Mouse (Mus musculus): ENCODE measurements at regions not wholly inside any gene's neighbourhood (a gene's known extent, or its start where the extent isn't known, plus 50 kb on each side); places are given as distances from the start of the nearest gene placed in this dataset.
A peak's percentile ranks its signal among the peaks of the same experiment; 100 is the strongest.

GRCm38 (mm10) chr9:46739341-46739740 lies 259.2 kb upstream of the Gm4791 start:
- no peak overlapping the region for H3K4me2 ChIP-seq (ENCODE audit: low read depth, low read length, poor library complexity, severe bottlenecking)
- no peak overlapping the region for H3K4me3 ChIP-seq (ENCODE audit: low read depth, low read length)
- DNase-seq (ENCODE audit: low spot score): no peak
- no peak overlapping the region for H3K27ac ChIP-seq (ENCODE audit: low read depth, low read length)
- WGBS: 61% methylated on average over 3 of the region's 3 CpGs
- TF ChIP-seq CTCF (IDR thresholded peaks at IDR 0.05): no peak
- H3K9ac ChIP-seq (replicated peaks; ENCODE audit: low read length, poor library complexity, severe bottlenecking): no peak overlapping the region
- H3K36me3 ChIP-seq (ENCODE audit: insufficient read depth, low read length): no peaks in the 10 kb centered on the region
- no peaks in the 10 kb centered on the region for H3K9me3 ChIP-seq (ENCODE audit: low read length)
- ATAC-seq (ENCODE audit: low FRiP score): no peak
- H3K4me1 ChIP-seq (ENCODE audit: insufficient read depth, low read length): peaks cover 3% of the 10 kb centered on the region; the same call in 1 of the 2 replicates
- H3K27me3 ChIP-seq (ENCODE audit: insufficient read depth, low read length): no peaks in the 10 kb centered on the region

- Histone ChIP-seq H3K27me3 (ENCODE audit: insufficient read depth, low read length) (no peaks in the 10 kb centered on the region), H3K27ac (ENCODE audit: low read depth, low read length) (no peak overlapping the region), H3K9ac (replicated peaks; ENCODE audit: low read length, poor library complexity, severe bottlenecking) (no peak overlapping the region), H3K4me2 (ENCODE audit: low read depth, low read length, poor library complexity, severe bottlenecking) (no peak overlapping the region), H3K9me3 (ENCODE audit: low read length) (no peaks in the 10 kb centered on the region), H3K4me3 (ENCODE audit: low read depth, low read length) (no peak overlapping the region), H3K4me1 (ENCODE audit: insufficient read depth, low read length) (peaks cover 3% of the 10 kb centered on the region; the same call in 1 of the 2 replicates), H3K36me3 (ENCODE audit: insufficient read depth, low read length) (no peaks in the 10 kb centered on the region)
- DNase-seq (ENCODE audit: low spot score) (peak; percentile 53), ATAC-seq (ENCODE audit: low FRiP score) (no peak)
- TF ChIP-seq CTCF (IDR thresholded peaks at IDR 0.05): no peak
- 28% methylated on average over 3 of the region's 3 CpGs for WGBS
These were observed 259.9 kb upstream of the Gm4791 start for GRCm38 (mm10) chr9:46738634-46739033.

GRCm38 (mm10) chr9:46738056-46738455 lies 260.5 kb upstream of the Gm4791 start:
- Histone ChIP-seq H3K9ac (replicated peaks; ENCODE audit: low read length, poor library complexity, severe bottlenecking) (no peak overlapping the region), H3K27me3 (ENCODE audit: insufficient read depth, low read length) (no peaks in the 10 kb centered on the region), H3K4me2 (ENCODE audit: low read depth, low read length, poor library complexity, severe bottlenecking) (no peak overlapping the region), H3K36me3 (ENCODE audit: insufficient read depth, low read length) (no peaks in the 10 kb centered on the region), H3K27ac (ENCODE audit: low read depth, low read length) (no peak overlapping the region), H3K4me3 (ENCODE audit: low read depth, low read length) (no peak overlapping the region), H3K9me3 (ENCODE audit: low read length) (no peaks in the 10 kb centered on the region), H3K4me1 (ENCODE audit: insufficient read depth, low read length) (peaks cover 5% of the 10 kb centered on the region; the same call in 1 of the 2 replicates)
- ATAC-seq (ENCODE audit: low FRiP score) (no peak), DNase-seq (ENCODE audit: low spot score) (no peak)
- TF ChIP-seq CTCF (IDR thresholded peaks at IDR 0.05): no peak
- 58% methylated on average over 4 of the region's 4 CpGs for WGBS

GRCm38 (mm10) chr9:46737446-46737845 lies 261.1 kb upstream of the Gm4791 start:
- ATAC-seq (ENCODE audit: low FRiP score): no peak
- Histone ChIP-seq H3K9ac (replicated peaks; ENCODE audit: low read length, poor library complexity, severe bottlenecking) (no peak overlapping the region), H3K4me1 (ENCODE audit: insufficient read depth, low read length) (peaks cover 5% of the 10 kb centered on the region; the same call in 1 of the 2 replicates), H3K27ac (ENCODE audit: low read depth, low read length) (no peak overlapping the region), H3K9me3 (ENCODE audit: low read length) (no peaks in the 10 kb centered on the region), H3K36me3 (ENCODE audit: insufficient read depth, low read length) (no peaks in the 10 kb centered on the region), H3K4me3 (ENCODE audit: low read depth, low read length) (no peak overlapping the region), H3K4me2 (ENCODE audit: low read depth, low read length, poor library complexity, severe bottlenecking) (no peak overlapping the region), H3K27me3 (ENCODE audit: insufficient read depth, low read length) (no peaks in the 10 kb centered on the region)
- peak; percentile 20 for DNase-seq (ENCODE audit: low spot score)
- 41% methylated on average over 3 of the region's 3 CpGs for WGBS
- TF ChIP-seq CTCF (IDR thresholded peaks at IDR 0.05): no peak

GRCm38 (mm10) chr9:46736232-46736631 lies 262.3 kb upstream of the Gm4791 start:
- Histone ChIP-seq H3K4me3 (ENCODE audit: low read depth, low read length) (no peak overlapping the region), H3K4me1 (ENCODE audit: insufficient read depth, low read length) (peaks cover 5% of the 10 kb centered on the region; the same call in 1 of the 2 replicates), H3K27me3 (ENCODE audit: insufficient read depth, low read length) (no peaks in the 10 kb centered on the region), H3K9ac (replicated peaks; ENCODE audit: low read length, poor library complexity, severe bottlenecking) (no peak overlapping the region), H3K36me3 (ENCODE audit: insufficient read depth, low read length) (no peaks in the 10 kb centered on the region), H3K27ac (ENCODE audit: low read depth, low read length) (no peak overlapping the region), H3K4me2 (ENCODE audit: low read depth, low read length, poor library complexity, severe bottlenecking) (no peak overlapping the region), H3K9me3 (ENCODE audit: low read length) (no peaks in the 10 kb centered on the region)
- no peak for DNase-seq (ENCODE audit: low spot score)
- no peak for TF ChIP-seq CTCF (IDR thresholded peaks at IDR 0.05)
- ATAC-seq (ENCODE audit: low FRiP score): no peak

- no peak overlapping the region for H3K4me3 ChIP-seq (ENCODE audit: low read depth, low read length)
- no peak overlapping the region for H3K4me2 ChIP-seq (ENCODE audit: low read depth, low read length, poor library complexity, severe bottlenecking)
- peaks cover 5% of the 10 kb centered on the region; the same call in 1 of the 2 replicates for H3K4me1 ChIP-seq (ENCODE audit: insufficient read depth, low read length)
- no peak overlapping the region for H3K27ac ChIP-seq (ENCODE audit: low read depth, low read length)
- H3K36me3 ChIP-seq (ENCODE audit: insufficient read depth, low read length): no peaks in the 10 kb centered on the region
- WGBS: 9% methylated on average over 4 of the region's 4 CpGs
- no peak overlapping the region for H3K9ac ChIP-seq (replicated peaks; ENCODE audit: low read length, poor library complexity, severe bottlenecking)
- H3K9me3 ChIP-seq (ENCODE audit: low read length): no peaks in the 10 kb centered on the region
- DNase-seq (ENCODE audit: low spot score) (peak; percentile 88), ATAC-seq (ENCODE audit: low FRiP score) (0 out of 2 replicates have a peak, but pooled peaks have one; percentile 52)
- TF ChIP-seq CTCF (IDR thresholded peaks at IDR 0.05): peak; percentile 92
- no peaks in the 10 kb centered on the region for H3K27me3 ChIP-seq (ENCODE audit: insufficient read depth, low read length)
These were observed 262.9 kb upstream of the Gm4791 start for GRCm38 (mm10) chr9:46735664-46736067.
